Mouse (Mus musculus) heart, adult 9 months (tissue): ENCODE results near the gene Gm17455.

Experiments
- DNase-seq, 2 experiments: peaks; one replicate each; pipeline ENCODE4 v3.0.0; 2022; ENCODE audit warnings: low spot score in 2 of 2

The Gm17455 gene

GRCm38 (mm10) chr10:60373937-60374578 is 25.5 kb upstream of the Gm17455 start:
- peak; percentile 76 to 90 for DNase-seq

GRCm38 (mm10) chr10:60376704-60377103 is 22.8 kb upstream of the Gm17455 start:
- DNase-seq: no peak

- DNase-seq: no peak
These were observed 20.0 kb upstream of the Gm17455 start for GRCm38 (mm10) chr10:60379419-60379957.

GRCm38 (mm10) chr10:60380229-60380628 is 19.3 kb upstream of the Gm17455 start:
- no peak for DNase-seq

- no peak for DNase-seq
These were observed 18.2 kb upstream of the Gm17455 start for GRCm38 (mm10) chr10:60381142-60381925.

DNA sequence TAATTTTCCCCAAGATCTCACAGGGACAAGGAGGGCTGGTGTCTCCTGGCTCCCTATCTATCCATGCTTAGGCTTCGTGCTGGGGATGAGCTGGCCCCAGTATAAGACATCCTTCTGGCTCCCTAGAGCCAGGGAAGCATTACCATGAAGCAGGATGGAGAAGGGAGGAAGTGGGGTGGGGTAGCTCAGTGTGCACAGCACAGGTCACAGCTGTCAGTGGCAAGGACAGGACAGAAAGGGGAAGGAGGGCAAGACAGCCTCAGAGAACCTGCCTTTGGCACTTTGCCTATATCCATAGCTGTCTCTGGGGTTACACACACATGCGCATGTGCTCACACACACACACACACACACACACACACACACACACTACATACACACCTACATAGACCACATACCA is 11.2 kb upstream of the Gm17455 start:
- no peak for DNase-seq

DNA sequence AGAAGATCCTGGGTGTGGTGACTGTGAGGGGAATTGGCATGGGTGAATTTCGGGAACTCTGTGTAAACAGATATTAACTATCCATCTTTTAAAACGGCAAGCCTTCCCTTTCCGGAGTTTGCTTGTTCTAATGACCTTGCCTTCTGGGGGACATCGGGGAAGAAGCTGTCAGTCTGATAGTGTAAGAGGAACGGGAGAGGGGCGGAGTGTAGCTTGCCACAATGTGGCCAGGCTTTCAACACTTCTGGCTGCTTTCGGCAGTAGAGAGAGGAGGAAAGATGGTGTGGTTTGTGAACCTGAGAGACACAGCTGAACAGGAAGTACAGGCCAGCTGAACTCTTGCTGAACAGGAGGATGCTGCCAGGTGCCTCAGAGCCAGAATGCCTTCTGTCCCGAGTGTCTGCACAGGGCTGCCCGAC is 10.1 kb upstream of the Gm17455 start:
- DNase-seq: peak in 1 of 2 experiments; percentile 32

- no peak for DNase-seq
These were observed 9.2 kb upstream of the Gm17455 start for GRCm38 (mm10) chr10:60390177-60390903.

GRCm38 (mm10) chr10:60390904-60391420 is 8.6 kb upstream of the Gm17455 start:
- no peak for DNase-seq

- no peak for DNase-seq
These were observed 7.9 kb upstream of the Gm17455 start for GRCm38 (mm10) chr10:60391661-60392060.

- no peak for DNase-seq
These were observed 4.6 kb upstream of the Gm17455 start for GRCm38 (mm10) chr10:60394936-60395335.

GRCm38 (mm10) chr10:60395605-60396004 is 3.9 kb upstream of the Gm17455 start:
- DNase-seq: no peak

DNA sequence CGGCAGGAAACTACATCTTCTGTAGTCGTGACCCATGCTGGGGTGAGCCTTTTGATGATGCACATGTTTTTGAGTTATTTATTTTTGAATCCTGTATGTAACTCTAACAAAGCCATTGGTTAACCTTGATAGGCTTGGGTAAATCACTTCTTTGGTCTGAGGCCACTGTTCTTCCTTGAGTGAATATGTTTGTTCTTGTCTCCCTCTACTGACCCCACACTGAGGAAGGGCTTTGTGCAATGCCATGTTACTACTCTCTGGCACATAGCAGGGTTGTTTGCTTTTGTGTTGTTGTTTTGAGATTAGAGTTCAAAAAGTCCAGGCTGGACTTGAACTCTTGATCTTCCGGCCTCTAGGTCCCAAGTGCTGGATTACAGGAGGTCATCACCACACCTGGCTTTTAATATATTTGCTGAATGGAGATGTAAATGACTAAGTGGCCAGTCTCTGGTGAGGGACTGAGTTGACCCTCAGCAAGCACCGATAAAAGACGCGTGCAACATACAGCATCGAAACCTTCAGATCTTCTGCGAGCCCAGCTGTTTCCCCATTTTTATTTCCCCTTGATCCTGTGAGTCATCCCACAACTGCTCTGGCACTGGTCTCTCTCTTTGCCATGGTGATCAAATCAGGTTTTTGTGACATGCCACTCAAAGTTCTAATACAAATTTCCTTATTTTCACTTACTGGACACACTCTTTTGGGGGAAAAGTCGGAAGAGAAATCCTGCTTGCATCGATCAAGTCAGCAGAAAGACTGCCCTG is 1.3 kb upstream of the Gm17455 start:
- DNase-seq: peak in 1 of 2 experiments; percentile 44

DNA sequence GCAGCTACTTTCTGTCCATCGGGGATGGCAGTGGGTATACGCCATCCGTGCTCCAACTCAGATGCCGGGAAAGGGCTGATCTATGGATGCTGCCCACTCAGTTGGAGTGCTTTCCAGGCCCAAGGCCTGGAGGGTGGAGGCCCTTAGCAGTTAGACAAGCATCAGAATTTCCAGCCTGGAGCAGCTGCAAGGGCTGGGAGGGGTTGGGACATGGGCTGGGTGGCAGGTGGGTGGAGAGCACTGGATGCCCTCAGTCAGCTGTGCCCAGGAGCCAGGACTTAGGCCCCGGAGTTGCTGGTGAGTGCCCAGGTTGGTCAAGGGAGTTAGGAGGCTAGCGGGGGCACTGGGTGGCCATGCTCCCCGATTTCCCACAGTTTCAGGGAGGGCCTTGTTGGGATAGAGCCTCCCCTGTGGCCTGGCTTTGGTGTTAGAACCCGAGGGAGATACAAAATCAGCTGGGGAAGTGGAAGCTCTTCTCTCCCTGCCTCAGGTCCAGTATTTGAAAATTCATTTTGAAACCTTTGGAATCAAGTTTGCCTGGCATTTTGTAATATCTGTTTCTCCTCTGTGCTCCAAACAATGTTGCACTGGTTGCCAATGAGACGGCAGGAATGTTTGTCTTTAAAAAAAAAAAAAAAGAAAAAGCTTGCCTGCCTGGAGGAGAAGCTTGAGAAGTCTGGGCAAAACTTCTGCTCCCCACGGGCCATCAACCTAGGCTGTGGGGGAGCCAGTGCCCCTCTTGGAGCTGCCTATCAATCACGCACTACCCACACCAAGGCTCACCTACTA is 1.2 kb downstream of the Gm17455 start:
- DNase-seq: no peak

GRCm38 (mm10) chr10:60405460-60406177 is 6.1 kb downstream of the Gm17455 start:
- DNase-seq: peak; percentile 25 to 28

GRCm38 (mm10) chr10:60407831-60408230 is 8.3 kb downstream of the Gm17455 start:
- DNase-seq: peak in 1 of 2 experiments; percentile 55

DNA sequence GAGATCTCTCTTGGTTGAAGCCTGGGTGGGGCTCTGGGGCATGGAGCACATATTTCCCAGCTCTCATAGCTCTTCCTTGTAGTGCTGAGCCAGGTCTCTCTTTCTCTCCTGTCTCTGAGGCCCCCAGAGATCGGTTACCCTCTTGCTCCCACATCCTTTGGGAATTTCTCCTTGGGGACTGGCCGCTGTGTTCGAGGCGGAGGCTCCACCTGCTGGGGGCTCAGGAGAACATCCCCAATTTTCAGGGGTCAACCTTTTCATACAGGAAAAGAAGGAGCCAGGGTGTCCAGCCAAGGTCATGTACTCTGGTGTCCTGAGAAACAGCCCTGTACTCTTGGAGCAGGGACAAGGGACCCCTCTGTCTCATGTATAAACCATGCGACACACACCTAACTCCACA is 12.3 kb downstream of the Gm17455 start:
- no peak for DNase-seq

DNA sequence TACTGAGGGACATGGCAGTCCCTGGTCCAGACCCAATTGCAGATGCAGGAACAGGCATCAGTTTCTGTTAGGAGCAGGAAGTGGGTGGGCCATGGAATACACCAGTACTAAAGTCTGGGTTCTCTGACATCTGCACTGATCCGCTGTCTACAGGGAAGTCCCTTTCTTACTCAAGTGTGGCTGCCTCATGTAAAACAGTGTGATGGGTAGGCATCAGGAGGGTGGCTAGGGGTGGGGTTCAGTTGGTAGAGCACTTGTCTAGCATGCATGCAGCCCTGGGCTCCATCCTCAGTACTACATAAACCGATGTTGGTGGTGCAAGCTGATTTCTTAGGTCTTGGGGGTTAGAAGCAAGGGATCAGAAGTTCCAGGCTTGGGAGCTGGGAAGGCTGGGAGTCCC is 14.2 kb downstream of the Gm17455 start:
- no peak for DNase-seq

DNA sequence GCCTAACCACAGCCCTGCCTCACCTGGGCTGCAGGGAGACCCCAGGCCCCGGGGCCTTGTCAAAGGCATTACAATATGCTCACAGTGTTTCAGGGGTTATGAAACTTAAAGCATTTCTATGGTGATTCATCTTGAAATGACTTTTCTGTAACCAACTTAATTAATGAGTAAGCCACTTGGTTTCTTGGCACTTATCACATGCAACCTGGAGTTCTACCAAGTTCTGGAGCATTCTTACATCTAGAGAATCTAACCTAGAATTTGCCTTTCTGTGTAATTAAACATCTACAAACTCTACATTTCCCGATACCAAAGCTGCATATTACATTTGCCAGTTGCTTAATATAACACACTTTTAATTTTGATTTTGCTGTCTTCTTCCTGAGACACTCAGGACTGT is 17.5 kb downstream of the Gm17455 start:
- no peak for DNase-seq

GRCm38 (mm10) chr10:60418137-60418536 is 18.6 kb downstream of the Gm17455 start:
- peak in 1 of 2 experiments; percentile 43 for DNase-seq
